Mouse (Mus musculus): ENCODE data around the gene Bbs2.

GRCm38 (mm10) chr8:94036944-94037524, 61.7 kb downstream of the Bbs2 start, which contains the start of the genes Nudt21 and Ogfod1:
- TF ChIP-seq CTCF (IDR thresholded peaks at IDR 0.05; ENCODE audit: low read depth) (no peak), EP300 (IDR thresholded peaks at IDR 0.05; ENCODE audit: low read depth) (peak; percentile 25; the same call in 1 of the 2 replicates)

All from liver, embryonic 14.5 days (tissue).